Mouse (Mus musculus): Measurements from ENCODE around the gene Rcl1. TPM values are rescaled to one million over a fixed set of nuclear protein-coding genes. Genes with fewer than 3 reads are reported as not detected.
A peak's percentile ranks its signal among the peaks of the same experiment; 100 is the strongest.

Gene Rcl1
- polyA plus RNA-seq, 1 experiment from 2014 or later, result 42.7 TPM

DNA sequence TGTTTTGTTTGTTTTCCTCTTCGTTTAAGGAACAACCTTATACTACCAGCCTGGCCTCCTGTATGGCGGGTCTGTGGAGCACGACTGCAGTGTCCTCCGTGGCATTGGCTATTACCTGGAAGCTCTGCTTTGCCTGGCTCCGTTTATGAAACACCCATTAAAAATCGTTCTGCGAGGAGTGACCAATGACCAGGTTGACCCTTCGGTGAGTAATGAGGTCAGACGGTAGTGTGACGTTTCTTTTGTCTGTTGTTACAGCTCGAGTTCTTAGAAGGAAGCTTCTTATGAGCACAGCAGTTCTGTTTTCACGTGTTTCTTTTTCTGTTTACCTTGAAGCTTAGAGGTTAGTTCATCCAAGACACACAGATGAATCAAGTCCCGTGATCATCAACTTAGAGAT is 17.0 kb downstream of the Rcl1 start:
- H3K4me1 ChIP-seq (replicated peaks; ENCODE audit: insufficient read depth, low read length), result no peaks in the 10 kb centered on the region
- no peak overlapping the region for H3K4me2 ChIP-seq (ENCODE audit: low read length)
- H3K27me3 ChIP-seq (ENCODE audit: insufficient read depth, low read length), result no peaks in the 10 kb centered on the region
- H3K9me3 ChIP-seq (replicated peaks; ENCODE audit: low read length), result no peaks in the 10 kb centered on the region
- ATAC-seq (replicated peaks; ENCODE audit: low FRiP score, low read depth), result no peak
- no peak overlapping the region for H3K9ac ChIP-seq (ENCODE audit: low read depth, low read length)
- DNase-seq (ENCODE audit: low spot score), result no peak
- no peak for TF ChIP-seq CTCF (IDR thresholded peaks at IDR 0.05; ENCODE audit: low read depth)
- H3K27ac ChIP-seq, result no peak overlapping the region
- H3K4me3 ChIP-seq (replicated peaks; ENCODE audit: low read depth, low read length), result no peak overlapping the region
- peaks cover 10% of the 10 kb centered on the region; the same call in 1 of the 2 replicates for H3K36me3 ChIP-seq (ENCODE audit: insufficient read depth, low read length)
- 72% methylated on average over 13 of the region's 13 CpGs for WGBS

DNA sequence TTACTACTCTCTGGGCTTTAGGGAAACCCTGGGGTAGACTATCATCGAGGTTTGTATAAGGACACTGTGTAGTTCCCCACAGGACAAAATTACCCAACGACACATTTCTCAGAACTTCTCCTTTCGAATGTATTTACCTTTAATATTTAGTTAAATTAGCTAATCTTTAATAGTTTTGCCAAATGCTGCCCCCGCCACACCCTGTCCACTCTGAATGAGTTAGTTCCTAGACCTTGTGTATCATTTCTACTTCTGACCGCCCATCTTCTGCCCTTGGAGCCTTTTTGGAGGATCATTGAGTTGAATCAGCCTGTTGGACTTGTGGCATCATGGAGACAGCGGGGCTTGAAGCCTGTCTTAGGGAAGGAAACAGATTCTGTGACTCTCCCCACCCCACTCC is 19.1 kb downstream of the Rcl1 start:
- no peak for TF ChIP-seq CTCF (IDR thresholded peaks at IDR 0.05; ENCODE audit: low read depth)
- H3K4me3 ChIP-seq (replicated peaks; ENCODE audit: low read depth, low read length), result no peak overlapping the region
- H3K36me3 ChIP-seq (ENCODE audit: insufficient read depth, low read length), result peaks cover 16% of the 10 kb centered on the region; the same call in 1 of the 2 replicates
- no peak overlapping the region for H3K4me2 ChIP-seq (ENCODE audit: low read length)
- WGBS, result 79% methylated on average over 6 of the region's 6 CpGs
- DNase-seq (ENCODE audit: low spot score), result no peak
- H3K9me3 ChIP-seq (replicated peaks; ENCODE audit: low read length), result no peaks in the 10 kb centered on the region
- H3K4me1 ChIP-seq (replicated peaks; ENCODE audit: insufficient read depth, low read length), result no peaks in the 10 kb centered on the region
- peak overlapping the region; percentile 47; the same call in 1 of the 2 replicates for H3K27ac ChIP-seq
- ATAC-seq (replicated peaks; ENCODE audit: low FRiP score, low read depth), result no peak
- H3K27me3 ChIP-seq (ENCODE audit: insufficient read depth, low read length), result no peaks in the 10 kb centered on the region
- H3K9ac ChIP-seq (ENCODE audit: low read depth, low read length), result no peak overlapping the region

DNA sequence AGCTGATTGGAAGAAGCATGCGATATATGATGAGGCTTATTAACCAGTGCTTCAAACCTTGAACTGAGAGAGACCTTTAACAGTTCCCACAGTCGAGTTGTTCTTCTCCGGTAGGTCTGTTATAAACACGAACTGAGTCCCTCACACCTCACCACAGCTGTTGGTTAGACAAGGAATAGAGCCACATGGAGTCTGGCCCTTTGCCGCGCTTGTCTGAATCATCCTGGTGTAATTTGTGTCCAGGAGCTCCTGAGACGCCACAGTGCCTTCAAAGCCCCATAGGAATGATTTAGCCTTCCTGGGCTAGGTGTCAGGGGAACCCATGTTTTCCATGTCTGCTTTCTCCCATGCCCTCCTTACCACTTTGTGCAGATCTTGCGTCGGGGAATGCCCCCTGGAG is 20.2 kb downstream of the Rcl1 start:
- Histone ChIP-seq H3K36me3 (ENCODE audit: insufficient read depth, low read length) (peaks cover 18% of the 10 kb centered on the region; the same call in 1 of the 2 replicates), H3K9ac (ENCODE audit: low read depth, low read length) (no peak overlapping the region), H3K4me3 (replicated peaks; ENCODE audit: low read depth, low read length) (no peak overlapping the region), H3K9me3 (replicated peaks; ENCODE audit: low read length) (no peaks in the 10 kb centered on the region), H3K27ac (no peak overlapping the region), H3K27me3 (ENCODE audit: insufficient read depth, low read length) (no peaks in the 10 kb centered on the region), H3K4me2 (ENCODE audit: low read length) (no peak overlapping the region), H3K4me1 (replicated peaks; ENCODE audit: insufficient read depth, low read length) (no peaks in the 10 kb centered on the region)
- DNase-seq (ENCODE audit: low spot score) (no peak), ATAC-seq (replicated peaks; ENCODE audit: low FRiP score, low read depth) (no peak)
- WGBS, result 44% methylated on average over 9 of the region's 9 CpGs
- TF ChIP-seq CTCF (IDR thresholded peaks at IDR 0.05; ENCODE audit: low read depth), result no peak

DNA sequence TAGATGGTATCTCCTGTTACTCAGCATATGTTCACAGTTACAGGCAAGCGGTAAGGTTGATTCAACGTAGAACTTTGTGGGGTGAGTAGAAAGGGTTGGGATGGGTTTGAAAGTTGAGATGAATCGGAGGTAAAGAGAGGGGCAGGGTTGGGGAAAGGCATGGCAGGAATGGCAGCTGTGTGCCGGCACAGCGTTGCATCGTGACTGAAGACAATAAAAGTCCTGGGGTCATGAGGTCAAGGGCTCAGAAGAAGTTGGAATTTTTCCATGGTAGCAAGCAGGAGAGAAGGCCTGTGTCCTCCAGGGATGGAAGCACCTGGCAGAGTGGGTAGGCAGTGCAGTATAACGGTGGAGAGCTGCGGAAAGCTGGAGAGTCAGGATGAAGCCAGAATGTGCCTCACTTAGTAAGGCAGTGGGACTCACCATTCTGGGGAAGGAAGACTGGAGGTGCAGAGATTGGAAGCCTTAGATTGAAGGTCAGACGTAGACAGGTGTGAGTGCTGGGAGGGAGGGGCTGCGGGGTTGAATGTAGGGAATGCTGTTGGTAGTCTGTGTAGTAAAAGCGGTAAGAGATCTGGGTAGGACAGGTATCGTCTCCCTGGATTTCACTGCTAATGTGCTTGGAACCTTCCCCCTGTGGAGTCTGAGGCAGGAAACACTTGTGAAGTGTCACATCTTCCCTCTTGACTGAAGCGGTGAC is 23.9 kb downstream of the Rcl1 start:
- WGBS, result 82% methylated on average over 13 of the region's 13 CpGs

DNA sequence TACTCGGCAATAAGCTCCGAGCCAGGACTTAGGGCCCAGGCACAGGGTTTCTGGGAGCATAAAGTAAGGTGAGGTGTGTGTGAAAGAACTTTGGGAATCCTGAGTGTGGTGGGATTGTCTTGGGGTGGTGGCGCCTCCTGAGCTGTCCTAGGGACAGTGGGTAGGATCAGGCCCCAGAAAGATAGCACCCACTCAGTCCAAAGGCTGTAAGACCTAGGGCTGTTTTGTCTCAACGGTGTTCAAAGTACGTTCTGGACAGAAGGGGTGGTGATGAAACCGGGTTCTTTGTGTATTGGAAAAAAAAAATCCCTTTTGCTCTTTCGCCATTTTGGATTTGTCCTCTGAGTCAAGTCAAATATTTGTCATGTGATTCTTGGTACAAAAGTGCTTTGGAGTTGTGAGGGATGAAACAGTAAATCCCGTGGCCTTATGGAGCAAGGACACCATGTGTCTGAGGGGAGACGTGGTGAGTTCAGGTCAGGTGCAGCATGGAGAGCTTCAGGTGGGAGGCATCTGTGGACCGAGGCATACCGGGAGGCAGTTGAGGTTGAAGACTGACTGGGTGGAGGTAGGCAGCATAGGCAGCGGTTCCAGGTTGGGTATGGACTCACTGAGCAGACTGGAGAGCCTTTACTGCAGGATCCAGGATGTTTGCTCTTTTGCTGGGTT is 25.3 kb downstream of the Rcl1 start:
- TF ChIP-seq CTCF (IDR thresholded peaks at IDR 0.05; ENCODE audit: low read depth), result no peak
- ATAC-seq (replicated peaks; ENCODE audit: low FRiP score, low read depth) (no peak), DNase-seq (ENCODE audit: low spot score) (no peak)
- H3K36me3 ChIP-seq (ENCODE audit: insufficient read depth, low read length), result peaks cover 9% of the 10 kb centered on the region; the same call in 1 of the 2 replicates
- no peak overlapping the region for H3K9ac ChIP-seq (ENCODE audit: low read depth, low read length)
- no peak overlapping the region for H3K4me3 ChIP-seq (replicated peaks; ENCODE audit: low read depth, low read length)
- H3K4me2 ChIP-seq (ENCODE audit: low read length), result no peak overlapping the region
- H3K27ac ChIP-seq, result no peak overlapping the region
- H3K9me3 ChIP-seq (replicated peaks; ENCODE audit: low read length), result no peaks in the 10 kb centered on the region
- H3K4me1 ChIP-seq (replicated peaks; ENCODE audit: insufficient read depth, low read length), result no peaks in the 10 kb centered on the region
- no peaks in the 10 kb centered on the region for H3K27me3 ChIP-seq (ENCODE audit: insufficient read depth, low read length)
- 93% methylated on average over 12 of the region's 12 CpGs for WGBS

More for the DNA sequence above, 23.9 kb downstream of the Rcl1 start:
- Histone ChIP-seq H3K4me2 (ENCODE audit: low read length) (no peak overlapping the region), H3K4me3 (replicated peaks; ENCODE audit: low read depth, low read length) (no peak overlapping the region), H3K27me3 (ENCODE audit: insufficient read depth, low read length) (no peaks in the 10 kb centered on the region), H3K4me1 (replicated peaks; ENCODE audit: insufficient read depth, low read length) (no peaks in the 10 kb centered on the region), H3K9me3 (replicated peaks; ENCODE audit: low read length) (no peaks in the 10 kb centered on the region), H3K9ac (ENCODE audit: low read depth, low read length) (no peak overlapping the region), H3K36me3 (ENCODE audit: insufficient read depth, low read length) (peaks cover 9% of the 10 kb centered on the region; the same call in 1 of the 2 replicates), H3K27ac (no peak overlapping the region)
- ATAC-seq (replicated peaks; ENCODE audit: low FRiP score, low read depth), result no peak
- TF ChIP-seq CTCF (IDR thresholded peaks at IDR 0.05; ENCODE audit: low read depth), result no peak
- no peak for DNase-seq (ENCODE audit: low spot score)

DNA sequence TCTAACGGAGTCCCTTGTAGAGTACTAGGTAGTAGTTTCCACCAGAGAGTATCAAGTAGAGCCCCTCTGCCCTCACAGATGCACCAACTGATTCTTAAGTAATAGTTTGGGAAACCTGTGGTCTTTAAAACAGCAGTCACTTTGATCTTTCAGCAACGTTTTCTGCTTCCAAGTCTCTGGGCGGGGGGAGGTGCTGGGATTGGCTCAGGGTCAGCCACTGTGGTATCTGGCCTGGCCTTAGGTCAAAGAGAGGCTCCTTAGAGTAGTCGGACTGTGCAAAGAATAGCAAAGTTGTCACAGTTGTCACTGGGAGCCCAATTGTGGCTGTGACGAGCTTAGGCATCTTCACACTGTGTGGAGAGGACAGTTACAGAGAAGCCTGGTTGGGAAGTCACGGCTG is 26.2 kb downstream of the Rcl1 start:
- TF ChIP-seq CTCF (IDR thresholded peaks at IDR 0.05; ENCODE audit: low read depth), result no peak
- Histone ChIP-seq H3K27ac (no peak overlapping the region), H3K36me3 (ENCODE audit: insufficient read depth, low read length) (peaks cover 9% of the 10 kb centered on the region; the same call in 1 of the 2 replicates), H3K4me2 (ENCODE audit: low read length) (no peak overlapping the region), H3K4me3 (replicated peaks; ENCODE audit: low read depth, low read length) (no peak overlapping the region), H3K9me3 (replicated peaks; ENCODE audit: low read length) (no peaks in the 10 kb centered on the region), H3K4me1 (replicated peaks; ENCODE audit: insufficient read depth, low read length) (no peaks in the 10 kb centered on the region), H3K27me3 (ENCODE audit: insufficient read depth, low read length) (no peaks in the 10 kb centered on the region), H3K9ac (ENCODE audit: low read depth, low read length) (no peak overlapping the region)
- ATAC-seq (replicated peaks; ENCODE audit: low FRiP score, low read depth) (no peak), DNase-seq (ENCODE audit: low spot score) (no peak)
- 69% methylated on average over 6 of the region's 6 CpGs for WGBS
